Comparison of ENCODE assay signal across 7 mouse cellular contexts in genomic region chr6:127541617-127542374, GRCm38 (mm10). TPM values are rescaled to one million over a fixed set of nuclear protein-coding genes. Genes with fewer than 3 reads are reported as not detected.
A peak's percentile ranks its signal among the peaks of the same experiment; 100 is the strongest.
DNase-seq lines count a peak whose midpoint lies in the region; ATAC-seq and TF ChIP-seq lines count a peak whose summit lies in the region.

No protein-coding gene starts in this region.

- TF ChIP-seq RAD21 in CH12.LX (IDR thresholded peaks at IDR 0.05; ENCODE audit: low read depth, low read length) = peak; percentile 83

- 27% methylated on average over 18 of the region's 18 CpGs for WGBS in kidney, postnatal 0 days
- 36% methylated on average over 18 of the region's 18 CpGs for WGBS in lung, embryonic 14.5 days

- DNase-seq in CH12.LX (ENCODE audit: extremely low read depth) = peak; percentile 69
- DNase-seq in T-cell, adult 2 months (ENCODE audit: low spot score) = peak; percentile 63
- peak; percentile 29 to 61 for DNase-seq in heart, adult 9 months (ENCODE audit: low spot score in 2 of 2)
- DNase-seq in kidney, postnatal 0 days (ENCODE audit: low spot score) = peak; percentile 94
- DNase-seq in lung, embryonic 14.5 days = peak; percentile 95
- DNase-seq in retina, postnatal 1 day = peak; percentile 89

- no peaks in the 10 kb centered on the region for H3K79me2 ChIP-seq in CH12.LX (replicated peaks; ENCODE audit: control insufficient read depth, extremely low read depth, insufficient read depth, poor library complexity, severe bottlenecking)

- no peaks in the 10 kb centered on the region for H3K36me3 ChIP-seq in CH12.LX (replicated peaks in 1 of 2; ENCODE audit: control insufficient read depth in 1 of 2, insufficient read depth in 1 of 2, low read length in 1 of 2)
- no peaks in the 10 kb centered on the region for H3K36me3 ChIP-seq in kidney, postnatal 0 days (ENCODE audit: insufficient read depth, low read length)
- no peaks in the 10 kb centered on the region for H3K36me3 ChIP-seq in lung, embryonic 14.5 days (ENCODE audit: insufficient read depth)

- peak; percentile 76 to 83 for TF ChIP-seq CTCF in CH12.LX (conservative IDR thresholded peaks at IDR 0.05 in 1 of 2, IDR thresholded peaks at IDR 0.05 in 1 of 2; ENCODE audit: low read depth in 2 of 2, low read length in 2 of 2)
- TF ChIP-seq CTCF in cortical plate, adult 2 months (IDR thresholded peaks at IDR 0.05; ENCODE audit: extremely low read depth, insufficient read depth, low read length) = peak; percentile 87
- peak; percentile 86 for TF ChIP-seq CTCF in kidney, postnatal 0 days (IDR thresholded peaks at IDR 0.05; ENCODE audit: low read depth)
- peak; percentile 87 for TF ChIP-seq CTCF in lung, embryonic 14.5 days (IDR thresholded peaks at IDR 0.05; ENCODE audit: low read depth)

- H3K9ac ChIP-seq in CH12.LX (ENCODE audit: insufficient read depth, low read depth) = no peak overlapping the region
- no peak overlapping the region for H3K9ac ChIP-seq in kidney, postnatal 0 days (ENCODE audit: low read depth, low read length)
- H3K9ac ChIP-seq in lung, embryonic 14.5 days = no peak overlapping the region

- no peak overlapping the region for H3K4me3 ChIP-seq in CH12.LX (replicated peaks in 1 of 3; ENCODE audit: low read depth in 2 of 3, low read length in 2 of 3, poor library complexity in 1 of 3)
- H3K4me3 ChIP-seq in cortical plate, adult 2 months (ENCODE audit: insufficient read depth, low read length) = no peak overlapping the region
- H3K4me3 ChIP-seq in kidney, postnatal 0 days (replicated peaks; ENCODE audit: low read depth, low read length) = no peak overlapping the region
- no peak overlapping the region for H3K4me3 ChIP-seq in lung, embryonic 14.5 days (ENCODE audit: low read depth, low read length)

- dilution Hi-C loops in CH12.LX (cut with MboI; ENCODE audit: extremely low pct_ligation_motif_present, extremely low pct_unique_long_range_greater_than_20kb, low sequenced_read_pairs) = no loop called here

- H3K27ac ChIP-seq in CH12.LX (ENCODE audit: insufficient read depth, low read depth) = no peak overlapping the region
- no peak overlapping the region for H3K27ac ChIP-seq in cortical plate, adult 2 months (ENCODE audit: insufficient read depth, low read length)
- no peak overlapping the region for H3K27ac ChIP-seq in kidney, postnatal 0 days
- H3K27ac ChIP-seq in lung, embryonic 14.5 days (ENCODE audit: low read depth) = no peak overlapping the region

- peaks cover 73% of the 10 kb centered on the region for H3K27me3 ChIP-seq in CH12.LX (replicated peaks)
- H3K27me3 ChIP-seq in kidney, postnatal 0 days (ENCODE audit: insufficient read depth, low read length) = 0 out of 2 replicates have a peak, but pooled peaks cover 3% of the 10 kb centered on the region
- no peaks in the 10 kb centered on the region for H3K27me3 ChIP-seq in lung, embryonic 14.5 days (ENCODE audit: insufficient read depth, low read length)

- no peak for ATAC-seq in kidney, postnatal 0 days (replicated peaks; ENCODE audit: low FRiP score, low read depth)
- peak; percentile 47; the same call in 1 of the 2 replicates for ATAC-seq in lung, embryonic 14.5 days (ENCODE audit: insufficient read depth)

- H3K9me3 ChIP-seq in CH12.LX (replicated peaks; ENCODE audit: low read length) = no peaks in the 10 kb centered on the region
- no peaks in the 10 kb centered on the region for H3K9me3 ChIP-seq in kidney, postnatal 0 days (replicated peaks; ENCODE audit: low read length)
- no peaks in the 10 kb centered on the region for H3K9me3 ChIP-seq in lung, embryonic 14.5 days (ENCODE audit: low read depth, low read length)

- no peak for TF ChIP-seq POLR2A in CH12.LX (IDR thresholded peaks at IDR 0.05; ENCODE audit: low read depth, low read length)
- TF ChIP-seq POLR2A in cortical plate, adult 2 months (IDR thresholded peaks at IDR 0.05; ENCODE audit: extremely low read depth, insufficient read depth, low read length) = no peak

- in situ Hi-C loops in CH12.LX (cut with MboI; ENCODE audit: low pct_ligation_motif_present, low pct_unique_long_range_greater_than_20kb, low sequenced_read_pairs) = loop anchor here (25.0 kb wide), 1 partner anchor 371 kb away; no protein-coding TSS in a partner anchor

- H3K4me2 ChIP-seq in CH12.LX (ENCODE audit: insufficient read depth, low read depth, poor library complexity, severe bottlenecking) = no peak overlapping the region
- no peak overlapping the region for H3K4me2 ChIP-seq in kidney, postnatal 0 days (ENCODE audit: low read length)
- no peak overlapping the region for H3K4me2 ChIP-seq in lung, embryonic 14.5 days

- no peak for TF ChIP-seq EP300 in CH12.LX (IDR thresholded peaks at IDR 0.05; ENCODE audit: low read length)

- H3K4me1 ChIP-seq in CH12.LX (ENCODE audit: control insufficient read depth in 1 of 2, insufficient read depth in 2 of 2) = no peaks in the 10 kb centered on the region
- peaks cover 4% of the 10 kb centered on the region for H3K4me1 ChIP-seq in cortical plate, adult 2 months (ENCODE audit: control insufficient read depth, insufficient read depth, low read length)
- H3K4me1 ChIP-seq in kidney, postnatal 0 days (replicated peaks; ENCODE audit: insufficient read depth, low read length) = no peaks in the 10 kb centered on the region
- peaks cover 4% of the 10 kb centered on the region; the same call in 1 of the 2 replicates for H3K4me1 ChIP-seq in lung, embryonic 14.5 days (ENCODE audit: insufficient read depth)

TF ChIP-seq in CH12.LX, 34 proteins besides CTCF, POLR2A, EP300 and RAD21:
- peak; percentile 42; the same call in 1 of the 2 replicates for TF ChIP-seq BHLHE40 (IDR thresholded peaks at IDR 0.05; ENCODE audit: low read depth, low read length)
- peak; percentile 61 for TF ChIP-seq SMC3 (IDR thresholded peaks at IDR 0.05; ENCODE audit: low read depth, low read length)
- 0 out of 2 replicates have a peak, but pooled peaks have one; percentile 1 for TF ChIP-seq ZC3H11A (IDR thresholded peaks at IDR 0.05; ENCODE audit: low read depth, low read length)
- no peak for TF ChIP-seq POLR2AphosphoS2 (IDR thresholded peaks at IDR 0.05; ENCODE audit: low read depth, low read length)
- TF ChIP-seq MAX (IDR thresholded peaks at IDR 0.05; ENCODE audit: low read length) = no peak

RNA-seq across cellular contexts. Expression of gene Cracr2a, which starts 19.3 kb away (rescaled TPM):
- total RNA-seq in CH12.LX (2012; rRNA removed) = 1.2 and 1.4 TPM in 2 replicates
- 0.53 and 1.5 TPM in 2 replicates for total RNA-seq in CH12.LX (2014; rRNA removed)
- polyA plus RNA-seq in CH12.LX (2012; ENCODE audit: insufficient read length, low read depth) = 1.6 and 1.8 TPM in 2 replicates
- polyA plus RNA-seq in cortical plate, adult 2 months (2012; rRNA removed) = 1.2 and 1.4 TPM in 2 replicates
- polyA plus RNA-seq in kidney, postnatal 0 days (2015; fragmentation: Nextera tagmentation; extraction: Ambion mirVana) = 0.83 and 0.96 TPM in 2 replicates
- 2.8 and 3.8 TPM in 2 replicates for polyA plus RNA-seq in lung, embryonic 14.5 days (2014; fragmentation: Nextera tagmentation; extraction: Ambion mirVana)

Comparison
In these comparisons a context has a peak if more than half of its experiments do, and no peak if none do; other contexts are left out.
1. DNase-seq: peak in every context shown above with its lines; median percentile 95 in lung, embryonic 14.5 days; 94 in kidney, postnatal 0 days; 89 in retina, postnatal 1 day; 69 in CH12.LX; 63 in T-cell, adult 2 months; 45 in heart, adult 9 months.